Mouse (Mus musculus) stomach, postnatal 0 days (tissue): Measurements from ENCODE around the gene Itga8.

Experiments used
- CTCF ChIP-seq: IDR thresholded peaks from 2 replicates; pipeline ENCODE4 v1.5.1; 2016; ENCODE audit warnings: antibody characterized with exemption, low read depth, mild to moderate bottlenecking, moderate library complexity
- EP300 ChIP-seq: optimal IDR thresholded peaks from 2 replicates; pipeline ENCODE3; 2016; ENCODE audit warnings: antibody characterized with exemption

- TF ChIP-seq EP300 (no peak), CTCF (no peak)
Observed at GRCm38 (mm10) chr2:12077266-12077891, 224.3 kb downstream of the Itga8 start.
